ENCODE assay signal across 8 mouse cellular contexts in the genomic region with DNA sequence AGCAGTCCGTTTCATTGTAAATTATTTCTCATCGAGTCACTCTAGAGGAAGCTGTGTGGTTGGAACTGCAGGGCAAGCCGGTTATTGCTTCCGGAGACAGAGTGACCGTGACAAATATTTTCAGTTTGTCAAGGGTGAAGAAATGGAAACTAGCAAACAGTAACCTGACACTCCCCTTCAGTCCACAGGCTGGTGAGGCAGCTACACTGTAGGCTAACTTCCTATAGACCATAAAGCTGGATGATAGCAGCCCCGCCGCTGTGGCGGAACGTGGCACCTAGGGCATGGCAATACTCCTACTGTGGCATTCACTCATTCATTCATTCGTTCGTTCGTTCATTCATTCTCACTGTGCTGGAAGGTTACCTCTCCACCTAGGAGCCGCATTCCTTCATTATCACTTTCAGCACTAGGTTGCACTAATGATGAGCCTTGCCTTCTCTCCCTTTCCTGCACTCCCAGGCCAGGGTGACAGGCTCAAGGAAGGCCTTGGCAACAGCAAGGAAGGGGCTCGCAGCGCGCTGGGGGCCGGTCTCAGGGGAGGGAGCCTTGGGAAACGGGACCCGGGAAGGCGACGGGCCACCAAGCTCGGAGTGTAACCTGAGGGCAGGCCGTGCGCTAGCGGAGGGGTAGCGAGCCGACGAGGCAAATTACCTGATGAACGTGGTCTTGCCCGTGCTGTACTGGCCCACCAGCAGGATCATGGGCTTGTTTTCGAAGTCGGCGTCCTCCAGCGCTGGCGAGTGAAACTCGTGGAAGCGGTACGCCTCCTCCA. TPM values are rescaled to one million over a fixed set of nuclear protein-coding genes. Genes with fewer than 3 reads are reported as not detected.
DNase-seq lines count a peak whose midpoint lies in the region; ATAC-seq and TF ChIP-seq lines count a peak whose summit lies in the region.

No protein-coding gene starts in this region.

- no peaks in the 10 kb centered on the region for H3K9me3 ChIP-seq in heart, postnatal 0 days (replicated peaks; ENCODE audit: control insufficient read depth, low read length)

- no peak for TF ChIP-seq POLR2A in bone marrow macrophage, adult 2 months (IDR thresholded peaks at IDR 0.05; ENCODE audit: borderline replicate concordance, low read depth, low read length)
- TF ChIP-seq POLR2A in myocyte (IDR thresholded peaks at IDR 0.05; ENCODE audit: insufficient read length, low read depth): no peak

- DNase-seq in spleen, adult 12 weeks (ENCODE audit: low spot score): peak; percentile 21
- DNase-seq in spleen, postnatal 14 days (ENCODE audit: low spot score in 2 of 2): no peak
- DNase-seq in heart, postnatal 0 days (ENCODE audit: low spot score): peak; percentile 70
- DNase-seq in liver: peak; percentile 35
- DNase-seq in layer of hippocampus, postnatal 25 days (ENCODE audit: extremely low spot score in 1 of 2, low spot score in 1 of 2): no peak
- DNase-seq in layer of hippocampus, adult 18-20 months (ENCODE audit: low spot score in 2 of 2): no peak

- H3K27ac ChIP-seq in bone marrow macrophage, adult 2 months (ENCODE audit: insufficient read depth, low read depth, low read length): peak overlapping the region; percentile 63
- peak overlapping the region; percentile 92 for H3K27ac ChIP-seq in heart, postnatal 0 days (ENCODE audit: low read depth)

- peak overlapping the region; percentile 89 for H3K9ac ChIP-seq in heart, postnatal 0 days (replicated peaks; ENCODE audit: low read depth, low read length)

- H3ac ChIP-seq in myocyte (ENCODE audit: control insufficient read depth, insufficient read length): peak overlapping the region; percentile 38

- H3K4me3 ChIP-seq in bone marrow macrophage, adult 2 months (ENCODE audit: insufficient read depth, low read length): peak overlapping the region; percentile 81
- H3K4me3 ChIP-seq in heart, postnatal 0 days (ENCODE audit: low read depth, low read length): peak overlapping the region; percentile 87
- H3K4me3 ChIP-seq in myocyte: peak overlapping the region; percentile 95

- H3K36me3 ChIP-seq in heart, postnatal 0 days (replicated peaks; ENCODE audit: control insufficient read depth, insufficient read depth, low read length): 0 out of 2 replicates have a peak, but pooled peaks cover 3% of the 10 kb centered on the region
- H3K36me3 ChIP-seq in myocyte (ENCODE audit: control insufficient read depth, insufficient read depth): peaks cover 5% of the 10 kb centered on the region

- ATAC-seq in heart, postnatal 0 days (ENCODE audit: insufficient read depth, low read depth): peak; percentile 25

- TF ChIP-seq CTCF in bone marrow macrophage, adult 2 months (IDR thresholded peaks at IDR 0.05; ENCODE audit: low read depth, low read length): no peak
- TF ChIP-seq CTCF in heart, postnatal 0 days (IDR thresholded peaks at IDR 0.05; ENCODE audit: low read depth): no peak

- H3K4me2 ChIP-seq in heart, postnatal 0 days (ENCODE audit: low read depth, low read length): peak overlapping the region; percentile 91
- peak overlapping the region; percentile 57 for H3K4me2 ChIP-seq in myocyte (ENCODE audit: low read depth)

- no peaks in the 10 kb centered on the region for H3K27me3 ChIP-seq in heart, postnatal 0 days (ENCODE audit: control insufficient read depth, insufficient read depth, low read length)
- H3K27me3 ChIP-seq in myocyte (ENCODE audit: control insufficient read depth, insufficient read depth, insufficient read length): no peaks in the 10 kb centered on the region

- TF ChIP-seq EP300 in heart, postnatal 0 days (IDR thresholded peaks at IDR 0.05; ENCODE audit: low read depth): no peak

- H3K79me2 ChIP-seq in myocyte (ENCODE audit: control insufficient read depth, insufficient read depth): peaks cover 46% of the 10 kb centered on the region

- WGBS in heart, postnatal 0 days: under 1% methylated on average over 38 of the region's 38 CpGs

- H3K4me1 ChIP-seq in bone marrow macrophage, adult 2 months (ENCODE audit: control insufficient read depth, insufficient read depth, low read length): peaks cover 26% of the 10 kb centered on the region
- peaks cover 24% of the 10 kb centered on the region for H3K4me1 ChIP-seq in heart, postnatal 0 days (ENCODE audit: control insufficient read depth, insufficient read depth)

TF ChIP-seq in myocyte, 11 proteins besides CTCF, POLR2A, EP300 and RAD21:
- TF ChIP-seq POLR2AphosphoS2 (IDR thresholded peaks at IDR 0.05; ENCODE audit: insufficient read length, low read depth) (no peak), MYOD1 (IDR thresholded peaks at IDR 0.05; ENCODE audit: control insufficient read depth in 1 of 3, insufficient read length in 2 of 3, low read depth in 2 of 3) (no peak), MYOG (IDR thresholded peaks at IDR 0.05; ENCODE audit: control insufficient read depth in 1 of 3, insufficient read depth in 1 of 3, insufficient read length in 2 of 3, low read depth in 2 of 3) (no peak), E2F4 (IDR thresholded peaks at IDR 0.05; ENCODE audit: insufficient read depth) (no peak), TCF3 (IDR thresholded peaks at IDR 0.05; ENCODE audit: insufficient read length, low read depth) (no peak), SRF (IDR thresholded peaks at IDR 0.05; ENCODE audit: control insufficient read depth, insufficient read length, low read depth) (no peak), TCF12 (IDR thresholded peaks at IDR 0.05; ENCODE audit: insufficient read depth, poor library complexity, severe bottlenecking) (no peak), MAX (IDR thresholded peaks at IDR 0.05; ENCODE audit: low read depth) (no peak), REST (IDR thresholded peaks at IDR 0.05; ENCODE audit: insufficient read depth, insufficient read length) (no peak), USF1 (IDR thresholded peaks at IDR 0.05; ENCODE audit: low read depth) (no peak), CEBPB (IDR thresholded peaks at IDR 0.05; ENCODE audit: insufficient read depth, poor library complexity, severe bottlenecking) (no peak)

RNA-seq across cellular contexts. Expression of a gene that starts 0.6 kb away (rescaled TPM):
- polyA plus RNA-seq in bone marrow macrophage, adult 2 months (2012; ENCODE audit: insufficient read depth, insufficient read length, missing spikeins): 327 and 347 TPM in 2 replicates
- 231 and 250 TPM in 2 replicates for total RNA-seq in heart, postnatal 0 days (2014; rRNA removed; ENCODE audit: low replicate concordance)
- 438 and 547 TPM in 2 replicates for polyA plus RNA-seq in heart, postnatal 0 days (2015; fragmentation: Nextera tagmentation; extraction: Ambion mirVana)
- polyA plus RNA-seq in myocyte (2012; fragmentation: generic; extraction: Trizol): 101 TPM
- total RNA-seq in layer of hippocampus, postnatal 25 days (2021): 1 to 10 TPM; 5.3 to 5.6 TPM
- total RNA-seq in layer of hippocampus, adult 18-20 months (2021): 1 to 10 TPM; 8.5 to 8.9 TPM

Comparison
In these comparisons a context has a peak if more than half of its experiments do, and no peak if none do; other contexts are left out.
1. DNase-seq: peak in spleen, adult 12 weeks (single experiment), heart, postnatal 0 days (single experiment) and liver (single experiment); none in spleen, postnatal 14 days (0 of 2), layer of hippocampus, postnatal 25 days (0 of 2) and layer of hippocampus, adult 18-20 months (0 of 2).
2. RNA of a gene that starts 0.6 kb away (total RNA-seq): 231 to 250 TPM in heart, postnatal 0 days; 8.5 to 8.9 TPM in layer of hippocampus, adult 18-20 months and 5.3 to 5.6 TPM in layer of hippocampus, postnatal 25 days; every median in the first group is over 10 times any median in the second.
3. Peak in every context shown above with its lines, with median percentiles within 50 percentile points of each other: H3K4me3 ChIP-seq.